Mouse (Mus musculus) embryonic facial prominence, embryonic 13.5 days (tissue): Measurements from ENCODE around the gene Gm9857. TPM values are rescaled to one million over a fixed set of nuclear protein-coding genes. Genes with fewer than 3 reads are reported as not detected.

Experiments
- ATAC-seq: fragments of 200-750 bp; cut with Nextera tagmentation; 2 replicates; pipeline ENCODE4 v1.8.0; 2017; ENCODE audit warnings: low read depth; ENCODE audit not compliant: insufficient number of reproducible peaks, insufficient read depth, low FRiP score, low TSS enrichment
- H3K27ac ChIP-seq: fragments of 300-500 bp; sonication (generic); 2 replicates; pipeline ENCODE4 v1.5.1; 2015; ENCODE audit warnings: moderate library complexity, mild to moderate bottlenecking, inconsistent platforms
- H3K27me3 ChIP-seq: fragments of 300-500 bp; sonication (generic); 2 replicates; pipeline ENCODE4 v1.6.1; 2015; ENCODE audit warnings: mild to moderate bottlenecking, inconsistent platforms
- H3K36me3 ChIP-seq: fragments of 300-500 bp; sonication (generic); 2 replicates; pipeline ENCODE4 v1.6.1; 2015; ENCODE audit warnings: mild to moderate bottlenecking, inconsistent platforms
- H3K4me1 ChIP-seq: fragments of 300-500 bp; sonication (generic); 2 replicates; pipeline ENCODE4 v1.6.1; 2015; ENCODE audit warnings: inconsistent platforms
- H3K4me2 ChIP-seq: fragments of 300-500 bp; sonication (generic); 2 replicates; pipeline ENCODE4 v1.6.1; 2015; ENCODE audit warnings: moderate library complexity, mild to moderate bottlenecking, inconsistent platforms
- H3K4me3 ChIP-seq: fragments of 300-500 bp; sonication (generic); 2 replicates; pipeline ENCODE4 v1.5.1; 2015; ENCODE audit warnings: mild to moderate bottlenecking, inconsistent platforms
- H3K9ac ChIP-seq: fragments of 300-500 bp; sonication (generic); 2 replicates; pipeline ENCODE4 v1.6.1; 2015; ENCODE audit warnings: mild to moderate bottlenecking, inconsistent platforms
- H3K9me3 ChIP-seq: fragments of 300-500 bp; sonication (generic); 2 replicates; pipeline ENCODE4 v1.6.1; 2016; ENCODE audit warnings: inconsistent platforms
- WGBS: fragments of 180-500 bp; shearing (Covaris S2); methylation state at CpG from one replicate; pipeline ENCODE4 v1.1.7; 2015; ENCODE audit warnings: mixed read lengths; 5-methylcytosine and 5-hydroxymethylcytosine counted together
- polyA plus RNA-seq: library from polyadenylated mRNA; unstranded; fragments of >200 nt; fragmentation: Nextera tagmentation; extraction: Ambion mirVana; gene quantifications from 2 replicates; pipeline ENCODE4 v1.2.1, GENCODE M21; 2015

Gm9857 gene
- polyA plus RNA-seq, 1 experiment from 2014 or later: not detected

DNA sequence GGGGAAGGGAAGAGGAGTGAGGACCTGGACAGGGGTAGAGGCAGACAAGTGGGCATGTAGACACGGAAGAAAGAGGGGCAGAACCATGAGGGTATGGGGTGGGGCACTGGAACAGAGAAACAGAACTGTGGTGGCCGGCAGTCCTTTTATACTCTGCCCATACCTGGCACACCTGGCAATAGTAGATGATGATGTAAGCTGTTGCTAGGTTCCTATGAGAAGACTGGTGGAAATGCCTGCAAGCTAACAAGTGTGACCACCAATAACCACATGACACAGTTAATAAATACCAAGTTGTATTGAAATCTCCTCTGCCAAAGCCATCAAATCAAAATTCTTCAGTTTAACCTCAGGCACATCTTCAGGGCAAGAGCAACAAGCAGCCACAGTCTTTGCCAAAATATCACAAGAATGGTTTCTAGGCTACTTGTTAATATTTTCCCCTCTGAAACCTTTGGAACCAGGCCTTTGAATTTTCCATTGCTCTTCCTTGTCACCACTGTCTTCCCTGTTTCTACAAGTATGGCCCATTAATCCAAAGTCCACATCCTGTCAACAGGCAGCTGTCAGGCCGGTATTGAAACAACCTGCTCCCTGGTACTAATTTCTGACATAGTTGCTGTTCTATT is 19.7 kb downstream of the Gm9857 start:
- Histone ChIP-seq H3K27me3 (no peaks in the 10 kb centered on the region), H3K4me2 (no peak overlapping the region), H3K4me3 (no peak overlapping the region), H3K4me1 (no peaks in the 10 kb centered on the region), H3K36me3 (no peaks in the 10 kb centered on the region), H3K9ac (no peak overlapping the region), H3K27ac (no peak overlapping the region), H3K9me3 (no peaks in the 10 kb centered on the region)
- ATAC-seq: no peak
- 87% methylated on average over 3 of the region's 3 CpGs for WGBS

DNA sequence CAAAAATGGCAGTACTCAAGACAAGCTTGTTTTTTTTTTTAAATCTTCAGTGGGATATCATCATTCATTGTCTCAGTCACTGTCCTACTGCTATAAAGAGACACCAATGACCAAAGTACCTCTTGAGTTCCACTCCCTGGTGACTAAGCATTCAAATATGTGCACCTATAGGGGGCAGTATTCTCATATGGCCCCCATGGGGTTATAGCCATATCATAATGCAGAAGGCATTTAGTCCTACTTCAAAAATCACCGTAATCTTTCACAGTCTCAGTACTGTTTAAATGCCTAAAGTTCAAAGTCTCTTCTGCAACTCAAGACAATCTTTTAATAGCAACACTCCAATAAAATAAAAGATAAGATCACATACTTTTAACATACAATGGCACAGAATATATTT is 21.4 kb downstream of the Gm9857 start:
- no peaks in the 10 kb centered on the region for H3K9me3 ChIP-seq
- 95% methylated on average over 1 of the region's 1 CpGs for WGBS
- no peaks in the 10 kb centered on the region for H3K27me3 ChIP-seq
- ATAC-seq: no peak
- no peak overlapping the region for H3K4me2 ChIP-seq
- no peak overlapping the region for H3K9ac ChIP-seq
- H3K4me1 ChIP-seq: no peaks in the 10 kb centered on the region
- H3K27ac ChIP-seq: no peak overlapping the region
- no peak overlapping the region for H3K4me3 ChIP-seq
- H3K36me3 ChIP-seq: no peaks in the 10 kb centered on the region

DNA sequence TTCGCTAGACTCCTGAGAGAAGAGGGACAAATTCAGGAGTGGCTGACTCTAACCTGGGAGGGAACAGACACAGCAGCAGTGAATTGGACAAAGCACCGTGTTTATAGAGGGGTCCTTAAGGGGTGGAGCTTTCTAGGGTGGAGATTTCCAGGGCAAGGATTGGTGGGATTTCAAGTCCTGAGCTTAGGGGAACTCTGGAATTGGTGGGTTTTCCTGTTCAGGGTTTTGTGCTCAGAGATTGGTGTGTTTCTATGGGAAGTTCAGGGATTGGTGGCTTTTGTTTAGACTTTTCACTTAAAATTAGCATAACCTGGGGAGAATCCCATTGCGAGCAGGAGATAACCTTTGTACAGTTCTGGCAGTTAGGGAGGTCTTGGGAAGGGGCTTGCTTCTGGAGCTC is 22.3 kb downstream of the Gm9857 start:
- ATAC-seq: no peak
- H3K4me1 ChIP-seq: no peaks in the 10 kb centered on the region
- H3K9me3 ChIP-seq: no peaks in the 10 kb centered on the region
- H3K27me3 ChIP-seq: no peaks in the 10 kb centered on the region
- WGBS: 67% methylated on average over 3 of the region's 3 CpGs
- no peaks in the 10 kb centered on the region for H3K36me3 ChIP-seq
- no peak overlapping the region for H3K4me2 ChIP-seq
- H3K4me3 ChIP-seq: no peak overlapping the region
- H3K27ac ChIP-seq: no peak overlapping the region
- H3K9ac ChIP-seq: no peak overlapping the region

DNA sequence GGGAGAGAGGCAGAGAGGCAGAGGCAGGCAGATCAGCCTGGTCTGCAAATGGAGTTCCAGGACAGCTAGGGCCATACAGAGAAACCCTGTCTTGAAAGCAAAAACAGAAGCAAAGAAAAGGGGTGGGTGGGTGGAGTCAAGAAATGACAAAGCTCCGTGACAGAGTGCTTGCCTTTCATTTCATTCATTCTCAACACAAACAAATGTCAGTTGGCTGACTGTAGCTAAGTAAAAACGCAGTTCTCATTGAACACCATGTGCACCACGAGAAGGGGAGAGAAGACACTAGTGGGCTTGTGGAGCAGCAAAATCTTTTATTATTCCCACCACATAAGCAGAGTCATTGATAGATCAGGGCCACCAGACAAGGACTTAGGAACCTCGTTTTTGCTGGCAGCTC is 23.4 kb downstream of the Gm9857 start:
- Histone ChIP-seq H3K36me3 (no peaks in the 10 kb centered on the region), H3K27me3 (no peaks in the 10 kb centered on the region), H3K4me3 (no peak overlapping the region), H3K4me2 (no peak overlapping the region), H3K9ac (0 out of 2 replicates have a peak overlapping the region, but pooled peaks have one; percentile 17), H3K4me1 (peaks cover 5% of the 10 kb centered on the region; the same call in 1 of the 2 replicates), H3K9me3 (no peaks in the 10 kb centered on the region), H3K27ac (no peak overlapping the region)
- 40% methylated on average over 4 of the region's 4 CpGs for WGBS
- no peak for ATAC-seq

DNA sequence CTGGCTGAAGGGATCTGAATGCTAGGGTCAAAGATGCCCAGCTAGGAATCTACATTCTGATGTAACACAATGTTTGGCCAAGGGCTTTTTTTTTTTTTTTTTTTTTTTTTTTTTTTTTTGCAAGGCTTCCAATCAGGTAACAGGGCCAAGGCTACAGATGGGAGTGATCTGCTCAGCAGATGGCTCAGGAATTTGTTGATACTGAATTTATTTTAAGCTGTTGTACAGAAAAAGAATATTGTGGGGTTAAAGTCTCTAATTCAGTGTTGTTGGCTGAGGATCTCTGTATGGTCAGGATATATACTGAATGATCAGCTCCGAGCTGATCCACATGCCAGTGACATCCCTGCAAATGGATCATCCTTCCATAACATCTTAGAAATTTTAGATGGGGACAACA is 24.2 kb downstream of the Gm9857 start:
- WGBS: 75% methylated on average over 1 of the region's 1 CpGs
- Histone ChIP-seq H3K4me1 (peaks cover 5% of the 10 kb centered on the region; the same call in 1 of the 2 replicates), H3K9ac (no peak overlapping the region), H3K9me3 (no peaks in the 10 kb centered on the region), H3K36me3 (no peaks in the 10 kb centered on the region), H3K4me2 (no peak overlapping the region), H3K4me3 (no peak overlapping the region), H3K27me3 (no peaks in the 10 kb centered on the region), H3K27ac (no peak overlapping the region)
- no peak for ATAC-seq

DNA sequence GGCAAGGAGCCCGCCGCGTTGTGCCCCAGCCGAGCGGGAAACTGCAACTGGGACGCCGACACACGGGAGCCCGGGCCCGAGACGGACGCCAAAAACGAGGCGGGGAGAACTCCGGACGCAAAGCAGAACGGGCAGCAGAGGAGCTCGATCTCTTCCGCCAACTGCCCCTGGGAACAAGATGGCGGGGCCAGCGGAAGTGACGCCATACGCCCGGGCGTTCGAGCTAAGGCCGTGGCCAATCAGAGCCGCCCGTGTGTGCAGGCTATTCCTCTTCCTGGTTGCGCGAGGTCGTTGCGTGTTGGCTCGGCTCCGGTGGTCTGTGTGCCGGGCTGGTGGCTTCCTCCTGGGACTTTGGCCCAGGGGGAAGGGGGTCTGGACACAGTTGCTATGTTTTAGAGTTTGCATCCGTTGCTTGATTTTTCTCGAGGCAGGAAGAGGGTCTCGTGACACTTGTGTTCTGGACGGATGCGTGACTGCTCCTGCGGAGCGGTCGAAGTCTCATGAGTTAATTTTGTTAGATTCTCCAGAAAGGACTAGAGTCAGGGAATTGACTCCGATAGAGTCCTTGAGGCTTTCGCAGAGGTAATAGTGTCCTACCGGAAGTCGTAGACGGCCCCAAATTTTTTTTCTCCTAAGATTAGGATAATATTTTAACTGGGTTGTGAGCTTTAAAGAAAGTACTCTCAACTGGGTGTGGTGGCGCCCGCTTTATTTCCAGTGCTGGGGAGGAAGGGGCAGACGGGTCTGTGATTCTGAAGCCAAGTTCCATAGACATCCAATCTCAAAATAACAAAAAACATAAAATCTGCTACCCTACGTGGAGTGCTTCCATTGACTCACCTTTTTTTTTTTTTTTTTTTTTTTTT is 28.5 kb downstream of the Gm9857 start, which contains the start of gene Prpf38b:
TSS of gene Prpf38b (minus strand) at position 180 of the 866 bp plus-strand sequence.
- WGBS: under 1% methylated on average over 53 of the region's 53 CpGs
- Histone ChIP-seq H3K4me1 (peaks cover 20% of the 10 kb centered on the region), H3K36me3 (peaks cover 16% of the 10 kb centered on the region), H3K9me3 (no peaks in the 10 kb centered on the region), H3K4me3 (peak within 1 kb of the TSS; percentile 90), H3K4me2 (peak within 1 kb of the TSS; percentile 93), H3K9ac (peak within 1 kb of the TSS; percentile 96), H3K27ac (peak within 1 kb of the TSS; percentile 99), H3K27me3 (no peaks in the 10 kb centered on the region)
- peak; percentile 97 for ATAC-seq

DNA sequence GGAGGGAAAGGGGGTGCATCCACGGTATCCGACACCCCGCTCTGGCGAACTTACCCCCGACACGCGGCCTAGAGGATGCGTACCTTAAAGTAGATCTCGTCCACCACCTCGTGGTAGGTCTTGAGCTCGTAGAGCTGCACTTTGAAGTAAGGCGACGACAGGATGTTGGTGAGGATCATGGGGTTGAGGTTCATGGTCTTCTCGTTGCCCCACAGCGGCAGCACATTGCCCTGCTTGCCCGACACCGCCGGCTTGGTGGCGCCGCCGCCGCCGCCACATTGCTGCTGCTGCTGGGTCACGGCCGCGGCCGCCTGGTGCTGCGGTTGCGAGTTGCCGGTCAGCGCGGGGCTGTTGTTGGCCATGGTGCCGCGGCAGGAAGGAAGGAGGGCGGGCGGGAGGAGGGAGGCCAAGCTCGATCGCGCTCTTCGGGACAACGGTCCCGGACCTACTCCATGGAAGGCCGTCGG is 29.1 kb downstream of the Gm9857 start:
- Histone ChIP-seq H3K9ac (peak overlapping the region; percentile 96), H3K27ac (peak overlapping the region; percentile 99), H3K4me2 (peak overlapping the region; percentile 93), H3K4me3 (peak overlapping the region; percentile 90), H3K4me1 (peaks cover 20% of the 10 kb centered on the region), H3K9me3 (no peaks in the 10 kb centered on the region), H3K36me3 (peaks cover 22% of the 10 kb centered on the region), H3K27me3 (no peaks in the 10 kb centered on the region)
- under 1% methylated on average over 43 of the region's 44 CpGs for WGBS
- ATAC-seq: peak; percentile 81

DNA sequence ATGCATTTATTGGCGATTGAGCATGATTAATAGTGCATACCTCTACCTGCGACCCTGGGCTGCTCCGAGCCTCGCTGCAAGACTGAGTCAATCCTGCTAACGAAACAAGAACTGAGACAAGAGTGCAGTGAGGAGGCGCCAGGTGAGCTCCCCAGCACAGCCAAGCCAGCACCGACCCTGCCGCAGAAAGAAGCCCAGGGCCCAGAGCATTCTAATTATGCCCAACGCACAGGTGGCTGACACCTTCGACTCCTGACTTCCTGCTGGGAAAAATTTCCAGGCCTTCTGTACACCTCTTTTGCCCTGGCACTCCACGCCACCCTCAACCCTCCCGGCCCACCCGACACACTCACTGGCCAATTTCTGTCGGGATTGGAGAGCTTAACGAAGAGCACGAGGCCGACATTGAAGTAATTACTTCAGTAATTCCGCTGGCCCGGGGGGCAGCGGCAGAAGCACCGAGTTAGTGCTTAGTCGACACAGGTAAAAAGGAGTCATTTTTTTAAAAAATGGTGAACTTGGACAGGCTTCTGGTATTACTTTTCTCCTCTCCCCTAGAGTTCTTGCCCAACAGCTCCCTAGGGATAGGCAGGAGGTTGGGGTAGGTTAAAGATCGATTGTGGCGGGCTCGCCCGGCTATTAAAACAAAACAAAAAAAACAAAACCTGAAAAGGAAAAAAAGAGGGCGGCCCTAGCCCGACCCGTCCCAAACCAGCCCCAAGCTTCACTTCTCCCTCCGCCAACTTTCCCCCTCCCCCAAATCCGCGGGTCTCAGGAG is 29.8 kb downstream of the Gm9857 start:
- under 1% methylated on average over 32 of the region's 32 CpGs for WGBS
- peaks cover 20% of the 10 kb centered on the region for H3K4me1 ChIP-seq
- ATAC-seq: no peak
- H3K4me2 ChIP-seq: peak overlapping the region; percentile 93
- peak overlapping the region; percentile 99 for H3K27ac ChIP-seq
- peak overlapping the region; percentile 90 for H3K4me3 ChIP-seq
- H3K9ac ChIP-seq: peak overlapping the region; percentile 96
- H3K36me3 ChIP-seq: peaks cover 26% of the 10 kb centered on the region
- no peaks in the 10 kb centered on the region for H3K27me3 ChIP-seq
- H3K9me3 ChIP-seq: no peaks in the 10 kb centered on the region

DNA sequence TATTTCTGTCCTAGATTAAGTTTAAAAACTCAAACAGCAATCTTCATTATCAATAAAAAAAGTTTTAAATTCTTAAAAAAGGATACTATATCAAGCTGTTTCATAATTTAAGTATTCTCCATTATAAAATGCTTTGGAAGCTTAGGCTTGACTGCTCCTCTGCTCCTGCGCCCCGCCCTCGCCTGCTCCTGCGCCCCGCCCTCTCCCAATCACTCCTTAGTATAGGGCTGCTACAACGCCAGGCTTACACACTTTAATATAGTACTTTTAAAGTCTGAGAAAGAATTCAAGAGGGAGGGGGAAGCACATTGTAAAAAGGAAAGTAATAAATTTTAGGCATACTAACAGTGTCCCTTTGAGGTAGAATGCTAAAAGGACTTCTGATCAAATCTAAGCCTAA is 37.3 kb downstream of the Gm9857 start:
- Histone ChIP-seq H3K9me3 (peaks cover 7% of the 10 kb centered on the region; the same call in 1 of the 2 replicates), H3K9ac (no peak overlapping the region), H3K4me3 (no peak overlapping the region), H3K27me3 (no peaks in the 10 kb centered on the region), H3K4me1 (no peaks in the 10 kb centered on the region), H3K4me2 (no peak overlapping the region), H3K27ac (no peak overlapping the region), H3K36me3 (peaks cover 62% of the 10 kb centered on the region)
- no peak for ATAC-seq
- WGBS: 95% methylated on average over 6 of the region's 6 CpGs

DNA sequence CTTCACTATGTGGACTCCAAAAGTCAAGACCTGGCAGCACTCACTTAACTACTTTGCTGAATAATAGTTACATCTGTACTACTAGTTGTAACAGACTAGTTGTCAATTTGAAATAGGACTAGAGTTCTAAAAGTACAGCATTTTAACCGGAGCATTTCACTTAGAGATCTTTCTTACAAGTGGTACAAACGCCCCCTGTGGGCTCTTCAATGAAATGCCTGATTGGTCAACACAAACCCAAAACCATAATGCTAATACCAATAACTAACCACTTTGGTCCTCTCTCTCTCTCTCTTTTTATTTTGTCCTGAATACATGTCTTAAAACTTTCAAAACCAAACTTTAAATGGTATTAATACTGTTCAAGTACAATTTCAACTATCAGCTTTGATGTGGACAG is 38.2 kb downstream of the Gm9857 start:
- H3K4me3 ChIP-seq: no peak overlapping the region
- no peaks in the 10 kb centered on the region for H3K4me1 ChIP-seq
- no peak for ATAC-seq
- no peaks in the 10 kb centered on the region for H3K27me3 ChIP-seq
- no peak overlapping the region for H3K27ac ChIP-seq
- H3K4me2 ChIP-seq: no peak overlapping the region
- H3K36me3 ChIP-seq: peaks cover 55% of the 10 kb centered on the region
- 59% methylated on average over 2 of the region's 2 CpGs for WGBS
- peaks cover 7% of the 10 kb centered on the region; the same call in 1 of the 2 replicates for H3K9me3 ChIP-seq
- no peak overlapping the region for H3K9ac ChIP-seq

DNA sequence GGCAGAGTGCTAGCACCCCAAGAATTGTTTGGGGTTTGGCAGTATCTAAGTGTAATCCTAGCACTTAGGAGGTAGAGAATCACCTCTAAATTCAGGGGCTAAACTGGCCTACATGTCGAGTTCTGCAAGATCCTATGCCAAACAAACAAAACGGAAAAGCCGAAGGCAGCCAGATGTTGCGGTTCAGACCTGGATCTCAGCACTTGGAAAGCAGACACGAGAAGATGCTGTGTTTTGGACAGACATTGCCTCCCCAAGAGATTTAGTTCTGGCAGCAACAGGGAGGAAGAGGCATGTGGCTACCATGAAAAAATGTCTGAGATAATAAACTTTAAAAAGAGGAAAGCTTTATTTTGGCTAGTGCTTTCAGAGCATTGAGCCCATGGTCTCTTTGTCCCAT is 39.6 kb downstream of the Gm9857 start:
- H3K27ac ChIP-seq: no peak overlapping the region
- no peak overlapping the region for H3K4me3 ChIP-seq
- ATAC-seq: no peak
- 74% methylated on average over 5 of the region's 5 CpGs for WGBS
- H3K27me3 ChIP-seq: no peaks in the 10 kb centered on the region
- H3K4me1 ChIP-seq: no peaks in the 10 kb centered on the region
- no peak overlapping the region for H3K9ac ChIP-seq
- H3K9me3 ChIP-seq: peaks cover 7% of the 10 kb centered on the region; the same call in 1 of the 2 replicates
- H3K36me3 ChIP-seq: peaks cover 44% of the 10 kb centered on the region
- H3K4me2 ChIP-seq: no peak overlapping the region
